Mouse (Mus musculus): ENCODE results near the gene Fubp3.

GRCm38 (mm10) chr2:31638581-31639465 lies 66.4 kb downstream of the Fubp3 start:
- no peak for TF ChIP-seq CTCF (IDR thresholded peaks at IDR 0.05)
- TF ChIP-seq EP300 (IDR thresholded peaks at IDR 0.05): no peak
